Mouse (Mus musculus) kidney, postnatal 0 days (tissue): ENCODE results near the gene Slc39a13. TPM values are rescaled to one million over a fixed set of nuclear protein-coding genes. Genes with fewer than 3 reads are reported as not detected.

Source experiments
- ATAC-seq: fragments of 200-750 bp; cut with Nextera tagmentation; replicated peaks from 2 replicates; pipeline ENCODE4 v1.8.0; 2017; ENCODE audit warnings: low read depth, moderate number of reproducible peaks, moderate TSS enrichment, moderate library complexity; ENCODE audit not compliant: low FRiP score
- DNase-seq: peaks from one replicate; pipeline ENCODE4 v3.0.0-alpha.2; 2016; ENCODE audit warnings: low spot score
- H3K27ac ChIP-seq: fragments of 300-500 bp; sonication (generic); 2 replicates; pipeline ENCODE4 v1.5.1; 2014; ENCODE audit warnings: mild to moderate bottlenecking
- H3K27me3 ChIP-seq: fragments of 300-500 bp; sonication (generic); 2 replicates; pipeline ENCODE4 v1.6.1; 2014; ENCODE audit warnings: low read length, mixed read lengths; ENCODE audit not compliant: insufficient read depth
- H3K36me3 ChIP-seq: fragments of 300-500 bp; sonication (generic); 2 replicates; pipeline ENCODE4 v1.6.1; 2014; ENCODE audit warnings: low read length, mixed read lengths; ENCODE audit not compliant: insufficient read depth
- H3K4me1 ChIP-seq: fragments of 300-500 bp; sonication (generic); replicated peaks from 2 replicates; pipeline ENCODE4 v1.6.1; 2014; ENCODE audit warnings: antibody characterized with exemption, low read length, mixed read lengths; ENCODE audit not compliant: insufficient read depth
- H3K4me2 ChIP-seq: fragments of 300-500 bp; sonication (generic); 2 replicates; pipeline ENCODE4 v1.6.1; 2014; ENCODE audit warnings: mild to moderate bottlenecking, low read length, moderate library complexity, mixed read lengths
- H3K4me3 ChIP-seq: fragments of 300-500 bp; sonication (generic); replicated peaks from 2 replicates; pipeline ENCODE4 v1.5.1; 2014; ENCODE audit warnings: low read depth, low read length
- H3K9ac ChIP-seq: fragments of 300-500 bp; sonication (generic); 2 replicates; pipeline ENCODE4 v1.6.1; 2014; ENCODE audit warnings: low read depth, low read length
- H3K9me3 ChIP-seq: fragments of 300-500 bp; sonication (generic); replicated peaks from 2 replicates; pipeline ENCODE4 v1.6.1; 2016; ENCODE audit warnings: low read length, inconsistent platforms, mixed read lengths
- CTCF ChIP-seq: IDR thresholded peaks from 2 replicates; pipeline ENCODE4 v1.5.1; 2016; ENCODE audit warnings: antibody characterized with exemption, low read depth, mild to moderate bottlenecking, moderate library complexity
- WGBS: fragments of 180-500 bp; shearing (Covaris S2); extraction: QIAGEN DNeasy Blood & Tissue Kit; methylation state at CpG from one replicate; pipeline ENCODE4 v1.1.7; 2014; 5-methylcytosine and 5-hydroxymethylcytosine counted together
- polyA plus RNA-seq: library from polyadenylated mRNA; unstranded; fragments of >200 nt; fragmentation: Nextera tagmentation; extraction: Ambion mirVana; gene quantifications from 2 replicates; pipeline ENCODE4 v1.2.1, GENCODE M21; 2015

Gene Slc39a13
- polyA plus RNA-seq, 1 experiment from 2014 or later, result 39.9 TPM

DNA sequence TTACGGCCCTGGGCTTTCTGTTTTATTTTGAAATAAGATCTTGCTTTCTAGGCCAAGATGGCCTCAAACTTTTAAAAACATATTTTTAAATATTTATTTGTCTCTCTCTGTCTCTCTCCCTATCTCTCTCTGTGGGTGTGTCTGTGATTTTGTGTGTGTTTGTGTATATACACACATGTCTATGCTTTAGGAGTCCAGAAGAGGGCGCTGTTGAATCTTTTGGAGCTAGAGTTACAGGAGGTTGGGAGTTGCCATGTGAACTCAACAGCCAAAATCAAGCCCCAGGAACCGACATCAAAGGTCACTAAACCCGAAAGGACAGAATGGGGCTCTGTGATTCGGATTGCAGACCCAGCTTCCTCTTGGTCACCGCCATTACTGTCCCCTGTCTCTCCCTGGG, 40.2 kb upstream of the Slc39a13 start:
- no peak for TF ChIP-seq CTCF
- Histone ChIP-seq H3K27ac (no peak overlapping the region), H3K4me3 (no peak overlapping the region), H3K4me2 (no peak overlapping the region), H3K4me1 (peaks cover 7% of the 10 kb centered on the region), H3K36me3 (no peaks in the 10 kb centered on the region), H3K9ac (no peak overlapping the region), H3K9me3 (no peaks in the 10 kb centered on the region), H3K27me3 (no peaks in the 10 kb centered on the region)
- DNase-seq, result no peak
- ATAC-seq, result no peak
- 75% methylated on average over 6 of the region's 6 CpGs for WGBS

DNA sequence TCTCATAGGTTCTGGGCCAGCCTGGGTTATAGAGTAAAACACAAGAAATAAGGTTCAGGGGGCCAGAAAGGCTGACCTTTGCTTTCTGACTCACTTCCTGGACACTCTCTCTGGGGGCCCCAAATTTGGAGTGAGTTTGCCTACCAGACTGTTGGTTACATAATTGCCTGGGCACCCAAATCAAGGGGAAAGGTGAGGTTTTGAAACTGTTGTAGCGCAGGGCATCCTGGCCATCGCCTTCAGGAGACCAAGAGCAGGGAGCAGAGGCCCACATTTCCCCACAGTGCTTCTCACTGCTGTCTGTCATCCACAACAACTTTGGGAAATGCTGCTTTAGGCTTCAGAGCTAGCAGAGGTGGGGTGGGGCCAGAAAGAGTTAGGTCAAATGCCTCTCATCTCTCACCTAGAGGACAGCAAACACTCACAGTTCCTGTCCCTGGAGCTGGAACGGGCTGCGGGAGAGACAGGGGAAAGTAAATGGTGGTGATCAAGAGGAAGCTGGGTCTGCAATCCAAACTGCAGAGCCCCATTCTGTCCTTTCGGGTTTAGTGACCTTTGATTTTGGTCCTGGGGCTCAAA, 39.7 kb upstream of the Slc39a13 start:
- no peaks in the 10 kb centered on the region for H3K36me3 ChIP-seq
- no peak for DNase-seq
- no peak overlapping the region for H3K4me2 ChIP-seq
- WGBS, result 92% methylated on average over 5 of the region's 5 CpGs
- H3K4me1 ChIP-seq, result peaks cover 2% of the 10 kb centered on the region
- no peak overlapping the region for H3K9ac ChIP-seq
- H3K9me3 ChIP-seq, result no peaks in the 10 kb centered on the region
- no peaks in the 10 kb centered on the region for H3K27me3 ChIP-seq
- no peak overlapping the region for H3K27ac ChIP-seq
- no peak for TF ChIP-seq CTCF
- H3K4me3 ChIP-seq, result no peak overlapping the region
- ATAC-seq, result no peak

DNA sequence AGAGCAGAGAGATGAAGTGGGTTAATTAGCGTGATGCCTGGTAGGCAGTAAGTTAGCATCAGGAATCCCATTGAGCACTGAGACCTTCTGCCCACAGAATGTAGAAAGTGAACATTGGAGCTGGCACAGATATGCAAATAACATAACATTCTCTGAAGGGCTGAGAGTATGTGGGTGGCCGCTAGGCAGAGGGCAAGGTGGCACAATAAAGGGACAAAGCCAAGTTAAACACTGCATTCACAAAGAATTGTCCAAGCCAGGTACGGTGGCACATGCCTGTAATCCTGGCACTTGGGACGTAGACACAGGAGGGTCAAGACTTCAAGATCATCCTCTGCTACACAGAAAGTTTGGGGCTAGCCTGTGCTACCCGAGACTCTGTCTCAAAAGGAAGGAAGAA, 39.0 kb upstream of the Slc39a13 start:
- H3K27me3 ChIP-seq, result no peaks in the 10 kb centered on the region
- H3K36me3 ChIP-seq, result no peaks in the 10 kb centered on the region
- 89% methylated on average over 5 of the region's 5 CpGs for WGBS
- no peaks in the 10 kb centered on the region for H3K9me3 ChIP-seq
- H3K9ac ChIP-seq, result no peak overlapping the region
- no peak overlapping the region for H3K27ac ChIP-seq
- no peak for TF ChIP-seq CTCF
- H3K4me1 ChIP-seq, result no peaks in the 10 kb centered on the region
- no peak overlapping the region for H3K4me2 ChIP-seq
- no peak for ATAC-seq
- no peak for DNase-seq
- no peak overlapping the region for H3K4me3 ChIP-seq

DNA sequence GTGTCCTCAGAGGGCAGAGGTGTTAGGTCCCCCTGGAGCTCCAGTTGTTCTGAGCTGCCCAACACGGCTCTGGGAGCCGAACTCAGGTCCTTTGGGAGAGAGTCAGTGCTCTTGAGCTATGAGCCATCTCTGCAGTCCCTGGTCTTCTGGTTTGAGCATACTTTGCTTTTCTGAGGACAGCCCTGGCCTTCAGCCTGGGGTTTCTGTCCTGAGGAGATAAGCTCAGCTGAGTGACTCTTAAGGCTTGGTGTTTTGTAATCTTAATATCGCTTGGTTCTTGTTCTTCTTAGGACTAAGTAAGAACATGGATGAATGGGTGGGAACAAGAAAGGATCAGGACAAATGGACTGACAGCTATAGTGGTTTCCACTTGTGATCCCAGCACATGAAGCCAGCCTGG, 37.9 kb upstream of the Slc39a13 start:
- H3K27me3 ChIP-seq, result no peaks in the 10 kb centered on the region
- no peaks in the 10 kb centered on the region for H3K4me1 ChIP-seq
- H3K4me2 ChIP-seq, result no peak overlapping the region
- no peak overlapping the region for H3K27ac ChIP-seq
- no peak overlapping the region for H3K4me3 ChIP-seq
- ATAC-seq (no peak), DNase-seq (no peak)
- whole genome bisulfite sequencing, result 77% methylated on average over 3 of the region's 3 CpGs
- no peaks in the 10 kb centered on the region for H3K36me3 ChIP-seq
- no peak for TF ChIP-seq CTCF
- no peaks in the 10 kb centered on the region for H3K9me3 ChIP-seq
- no peak overlapping the region for H3K9ac ChIP-seq

DNA sequence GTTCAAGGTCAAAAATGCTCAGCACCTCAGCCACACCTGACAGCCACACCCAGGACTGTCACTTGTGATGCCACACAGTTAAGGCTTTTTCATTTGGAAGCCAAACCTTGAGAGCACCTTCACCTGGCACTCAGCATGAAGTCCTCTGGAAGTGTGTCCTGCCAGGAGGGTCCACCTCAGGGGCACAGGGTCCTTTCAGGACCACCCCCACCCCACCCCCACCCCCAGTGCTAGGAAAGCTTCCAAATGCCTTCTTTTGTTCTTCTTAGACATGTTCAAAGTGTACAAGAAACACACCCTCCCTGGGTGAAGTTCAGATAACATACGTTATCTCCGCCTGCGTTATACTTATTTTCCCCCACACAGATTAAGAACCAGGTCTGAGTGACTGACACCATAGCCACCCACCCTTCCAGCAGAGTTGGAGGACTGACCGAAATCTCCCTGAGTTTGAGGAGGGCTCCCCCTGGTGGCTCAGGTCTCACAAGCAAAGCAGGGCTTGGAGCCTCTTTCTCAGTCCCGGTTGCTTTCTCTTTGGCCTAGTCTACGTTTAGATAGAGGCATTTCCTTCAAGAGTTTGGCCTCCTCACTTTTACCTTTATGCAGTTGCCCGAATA, 31.0 kb upstream of the Slc39a13 start:
- Histone ChIP-seq H3K27me3 (no peaks in the 10 kb centered on the region), H3K4me2 (no peak overlapping the region), H3K27ac (no peak overlapping the region), H3K4me3 (no peak overlapping the region), H3K36me3 (no peaks in the 10 kb centered on the region), H3K9me3 (no peaks in the 10 kb centered on the region), H3K4me1 (no peaks in the 10 kb centered on the region), H3K9ac (peak overlapping the region; percentile 43; the same call in 1 of the 2 replicates)
- peak; percentile 98 for TF ChIP-seq CTCF
- ATAC-seq (peak; percentile 83), DNase-seq (peak; percentile 96)
- WGBS, result 7% methylated on average over 7 of the region's 7 CpGs

DNA sequence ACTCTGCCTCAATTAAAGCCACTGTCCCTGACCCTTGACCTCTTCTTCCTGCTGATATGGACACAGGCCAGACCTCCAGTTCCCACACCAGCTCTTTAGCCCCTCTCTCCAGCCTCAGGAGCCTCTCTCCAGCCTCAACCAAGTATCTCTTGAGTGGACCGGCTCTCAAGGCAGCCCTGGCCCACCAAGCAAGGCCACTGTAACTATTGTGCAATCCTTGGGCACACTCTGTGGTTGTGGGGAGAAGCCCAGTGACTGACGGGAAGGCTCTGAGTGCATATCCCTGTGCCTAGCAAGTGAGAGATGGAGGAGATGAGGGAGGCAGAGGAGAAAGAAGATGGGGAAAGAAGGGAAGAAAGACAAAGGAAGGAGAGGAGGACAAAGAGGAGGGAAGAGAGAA, 27.9 kb upstream of the Slc39a13 start:
- ATAC-seq (no peak), DNase-seq (no peak)
- WGBS, result 84% methylated on average over 2 of the region's 2 CpGs
- TF ChIP-seq CTCF, result no peak
- H3K4me2 ChIP-seq, result no peak overlapping the region
- H3K4me1 ChIP-seq, result no peaks in the 10 kb centered on the region
- no peaks in the 10 kb centered on the region for H3K27me3 ChIP-seq
- no peak overlapping the region for H3K9ac ChIP-seq
- H3K27ac ChIP-seq, result no peak overlapping the region
- no peak overlapping the region for H3K4me3 ChIP-seq
- no peaks in the 10 kb centered on the region for H3K9me3 ChIP-seq
- no peaks in the 10 kb centered on the region for H3K36me3 ChIP-seq

DNA sequence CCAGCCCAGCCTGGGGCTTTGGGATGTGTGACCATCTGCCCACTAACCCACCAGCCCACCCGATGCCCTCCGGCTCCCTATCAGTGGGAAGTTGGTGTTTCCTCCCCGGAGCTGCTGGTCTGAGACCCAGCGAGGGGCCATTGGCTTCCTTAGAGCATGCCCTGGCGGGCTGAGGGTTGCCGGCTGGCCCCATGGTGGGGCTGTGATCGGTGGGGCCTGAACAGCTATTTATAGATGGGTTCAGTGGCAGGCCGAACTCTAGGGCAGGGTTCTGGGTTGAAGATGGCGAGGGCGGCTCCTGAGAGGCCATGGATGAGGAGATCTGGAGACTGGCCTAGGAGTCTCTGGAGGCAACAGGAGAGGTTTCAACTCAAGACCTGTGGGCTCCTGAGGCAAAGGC, 26.8 kb upstream of the Slc39a13 start:
- no peak for DNase-seq
- H3K36me3 ChIP-seq, result no peaks in the 10 kb centered on the region
- 60% methylated on average over 10 of the region's 10 CpGs for whole genome bisulfite sequencing
- H3K9me3 ChIP-seq, result no peaks in the 10 kb centered on the region
- no peak overlapping the region for H3K27ac ChIP-seq
- no peak for ATAC-seq
- H3K9ac ChIP-seq, result no peak overlapping the region
- H3K27me3 ChIP-seq, result no peaks in the 10 kb centered on the region
- no peaks in the 10 kb centered on the region for H3K4me1 ChIP-seq
- no peak overlapping the region for H3K4me2 ChIP-seq
- no peak overlapping the region for H3K4me3 ChIP-seq
- no peak for TF ChIP-seq CTCF
